Mouse (Mus musculus) liver (tissue): Measurements from ENCODE around the gene Gtf2h3.

Experiments used
- DNase-seq: peaks from one replicate; pipeline ENCODE4 v3.0.0-alpha.2; 2020; ENCODE audit warnings: mixed read lengths

Gene Gtf2h3

GRCm38 (mm10) chr5:124637836-124638235 lies 58.9 kb downstream of the Gtf2h3 start:
- DNase-seq, result no peak
